Mouse (Mus musculus): ENCODE data around the gene Fbxl18. TPM values are rescaled to one million over a fixed set of nuclear protein-coding genes. Genes with fewer than 3 reads are reported as not detected.

Fbxl18 gene
- polyA plus RNA-seq, 1 experiment, result 22.4 TPM

GRCm38 (mm10) chr5:142817524-142818434 is 77.4 kb downstream of the Fbxl18 start, which contains the start of gene Tnrc18:
TSS of gene Tnrc18 (minus strand) at chr5:142817662.
- peak; percentile 88 for TF ChIP-seq POLR2A (IDR thresholded peaks at IDR 0.05; ENCODE audit: extremely low read depth, insufficient read depth, low read length)
- TF ChIP-seq CTCF (IDR thresholded peaks at IDR 0.05; ENCODE audit: extremely low read depth, insufficient read depth, low read length), result no peak
- Histone ChIP-seq H3K4me1 (ENCODE audit: control insufficient read depth, insufficient read depth, low read length) (peaks cover 2% of the 10 kb centered on the region; the same call in 1 of the 2 replicates), H3K4me3 (ENCODE audit: insufficient read depth, low read length) (peak within 1 kb of the TSS; percentile 95), H3K27ac (ENCODE audit: insufficient read depth, low read length) (peak within 1 kb of the TSS; percentile 100)

Other genes with a start within 250 kb of the Fbxl18 start
- gene Slc29a4, start 202.9 kb downstream of the Fbxl18 start, polyA plus RNA-seq (2012; rRNA removed), result 7.9 and 12.4 TPM in 2 replicates
- gene Tnrc18, start 77.8 kb downstream of the Fbxl18 start, polyA plus RNA-seq (2012; rRNA removed), result 29.6 and 31.7 TPM in 2 replicates
- 2,590 and 2,602 TPM in 2 replicates for gene Actb, start 11.3 kb upstream of the Fbxl18 start, polyA plus RNA-seq (2012; rRNA removed)
- 260 and 267 TPM in 2 replicates for gene Fscn1, start 64.9 kb upstream of the Fbxl18 start, polyA plus RNA-seq (2012; rRNA removed)
- gene Rnf216, start 217.6 kb upstream of the Fbxl18 start, polyA plus RNA-seq (2012; rRNA removed), result 27.7 and 28.5 TPM in 2 replicates